Mouse (Mus musculus) kidney, adult 9 months (tissue): Measurements from ENCODE around the gene Sntg2.
A peak's percentile ranks its signal among the peaks of the same experiment; 100 is the strongest.

ENCODE experiments used
- DNase-seq: peaks from one replicate; pipeline ENCODE4 v3.0.0; 2022

Sntg2 gene

DNA sequence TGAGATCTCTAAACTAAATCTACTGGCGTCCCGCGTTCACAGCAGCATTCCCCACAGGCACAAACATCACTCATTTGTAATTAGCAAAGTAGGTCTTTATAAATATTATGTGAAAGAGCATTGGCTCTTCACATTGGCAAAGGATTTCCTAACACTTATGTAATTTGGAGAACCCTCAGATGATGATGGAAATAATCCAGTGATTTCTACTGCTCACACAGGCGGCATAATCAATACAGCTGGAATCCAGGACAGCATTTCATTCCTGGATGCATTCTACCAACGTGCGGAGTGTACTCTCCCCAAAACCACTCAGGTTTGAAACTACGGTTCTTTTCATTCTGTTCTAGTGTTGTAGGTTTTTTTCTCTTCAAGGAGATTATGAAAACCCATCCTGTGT is 172.6 kb downstream of the Sntg2 start:
- DNase-seq: no peak

DNA sequence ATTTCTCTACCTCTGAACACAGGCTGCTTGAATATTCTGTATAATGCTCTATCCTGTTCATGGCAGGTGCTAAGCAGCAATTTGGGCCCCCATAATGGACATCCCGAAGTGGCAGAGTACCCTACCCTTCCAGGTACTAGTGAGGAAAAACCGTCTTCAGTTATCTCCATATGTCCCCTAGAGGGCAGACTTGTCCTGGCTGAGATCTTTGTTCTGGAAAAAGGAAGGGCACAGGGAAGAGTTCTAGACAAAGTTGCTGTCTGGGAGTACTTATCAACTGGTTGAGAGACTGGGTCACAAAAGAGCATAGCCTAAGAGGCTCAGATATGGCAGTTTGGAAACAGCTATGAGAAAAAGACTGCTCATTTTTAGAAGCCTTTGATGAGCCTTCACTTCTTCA is 173.4 kb downstream of the Sntg2 start:
- peak; percentile 53 for DNase-seq

DNA sequence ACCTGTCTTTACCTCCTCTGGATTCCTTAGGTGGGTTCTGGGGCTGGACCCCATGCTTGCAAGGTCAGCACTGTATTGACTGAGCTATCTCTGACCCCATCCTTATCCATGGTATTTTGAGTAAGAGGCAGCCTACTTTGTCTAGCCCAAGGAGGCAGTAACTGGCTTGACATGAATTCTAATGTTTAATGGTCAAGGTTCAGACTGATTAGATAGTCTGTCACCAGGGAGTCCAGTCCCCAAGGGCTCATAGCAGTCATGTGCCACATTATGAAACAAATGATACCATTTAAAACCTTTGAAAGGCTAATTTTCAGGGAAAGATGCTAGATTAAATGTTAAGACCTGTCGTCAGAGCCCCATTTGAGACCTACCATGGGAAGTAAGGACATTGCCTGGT is 174.9 kb downstream of the Sntg2 start:
- DNase-seq: no peak

DNA sequence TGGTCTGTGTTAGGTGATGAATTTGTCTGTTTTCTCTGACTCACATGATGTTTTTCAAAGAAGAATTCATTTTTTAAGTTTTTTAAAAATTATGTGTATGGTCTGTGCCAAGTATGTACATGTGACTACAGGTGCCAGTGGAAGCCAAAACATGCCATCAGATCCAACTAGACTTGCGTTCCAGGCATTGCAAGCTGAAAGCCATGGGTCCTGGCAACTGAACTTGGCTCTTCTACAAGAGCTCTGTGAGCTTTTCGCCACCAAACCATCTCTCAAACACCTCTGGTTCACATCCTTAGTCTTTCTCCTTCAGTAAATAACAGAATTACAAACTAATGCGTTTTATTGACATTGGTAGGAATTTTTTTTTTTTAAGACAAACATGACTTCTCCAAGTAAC is 191.5 kb downstream of the Sntg2 start:
- no peak for DNase-seq

DNA sequence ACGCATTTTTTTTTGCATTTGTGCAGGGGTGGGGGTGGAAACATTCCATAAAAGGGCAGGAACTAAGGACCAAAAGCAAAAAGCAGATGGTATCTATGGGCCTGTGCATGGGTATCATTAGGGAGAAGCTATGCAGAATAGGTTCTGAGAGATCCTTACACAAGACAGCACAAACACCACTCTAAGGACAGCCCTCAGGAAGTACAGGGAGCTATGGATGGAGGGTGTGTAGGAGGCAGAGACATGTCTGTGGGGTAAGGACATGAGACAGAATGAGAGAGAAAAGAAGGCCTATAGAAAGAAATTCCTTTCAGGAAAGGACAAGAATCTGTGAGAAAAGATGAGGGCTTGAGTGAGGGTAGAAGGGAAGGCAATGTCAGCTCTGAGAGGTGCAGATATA is 193.6 kb downstream of the Sntg2 start:
- no peak for DNase-seq

DNA sequence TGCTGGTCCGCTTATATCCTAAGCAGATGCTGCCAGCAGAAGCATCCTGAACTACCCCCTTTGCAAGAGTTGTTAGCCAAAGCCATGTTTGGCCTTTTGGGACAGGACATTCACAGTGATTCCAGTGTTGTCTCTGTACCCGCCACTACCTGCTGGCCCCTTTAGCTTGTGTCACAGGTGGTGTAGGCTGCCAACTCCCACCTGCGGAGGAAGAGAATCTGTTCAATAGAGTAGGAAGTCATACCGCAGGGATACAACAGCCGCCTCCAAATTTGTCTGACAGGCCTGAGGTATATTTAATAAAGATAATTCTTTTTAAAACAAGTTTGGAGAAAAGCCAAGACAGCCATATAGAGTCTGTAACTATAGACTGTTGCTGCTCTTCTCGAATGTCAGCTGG is 195.2 kb downstream of the Sntg2 start:
- no peak for DNase-seq

DNA sequence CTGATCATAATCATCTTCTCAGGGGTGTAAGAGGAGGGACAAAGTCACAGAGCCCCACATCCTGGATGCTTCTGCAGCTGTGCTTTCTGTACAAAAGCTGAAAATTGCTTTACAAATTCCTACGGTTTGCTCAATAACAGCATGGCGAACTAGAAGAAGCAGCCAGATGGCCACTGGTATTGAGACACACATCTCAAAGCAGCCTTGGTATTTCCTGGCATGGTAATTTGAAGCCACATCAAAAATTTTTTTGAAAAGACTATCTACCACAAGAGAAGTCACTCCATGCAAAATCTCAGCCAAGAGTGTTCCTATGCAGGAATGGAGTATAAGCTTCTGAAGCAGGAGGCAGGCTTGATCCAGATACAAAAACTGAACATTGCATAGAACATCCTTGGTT is 195.6 kb downstream of the Sntg2 start:
- DNase-seq: no peak

DNA sequence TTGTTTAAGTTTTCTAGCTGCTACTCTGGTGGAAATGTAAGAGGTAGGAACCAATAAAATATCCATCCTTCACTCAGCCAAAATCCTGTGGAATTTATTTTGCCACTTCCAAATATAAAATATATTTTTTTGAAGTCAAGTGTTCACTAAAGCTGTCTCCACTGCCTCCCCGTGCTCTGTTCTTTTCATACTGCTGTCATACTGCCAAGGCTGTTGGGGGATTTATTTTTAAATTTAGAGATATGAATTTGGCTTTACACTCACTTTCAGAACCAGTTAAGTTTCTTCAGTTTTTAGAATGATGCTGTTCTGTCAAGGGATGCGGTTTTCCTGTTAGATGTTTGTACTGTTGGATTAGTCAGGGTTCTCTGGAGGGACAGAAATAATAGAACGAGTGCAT is 204.7 kb downstream of the Sntg2 start:
- DNase-seq: no peak

DNA sequence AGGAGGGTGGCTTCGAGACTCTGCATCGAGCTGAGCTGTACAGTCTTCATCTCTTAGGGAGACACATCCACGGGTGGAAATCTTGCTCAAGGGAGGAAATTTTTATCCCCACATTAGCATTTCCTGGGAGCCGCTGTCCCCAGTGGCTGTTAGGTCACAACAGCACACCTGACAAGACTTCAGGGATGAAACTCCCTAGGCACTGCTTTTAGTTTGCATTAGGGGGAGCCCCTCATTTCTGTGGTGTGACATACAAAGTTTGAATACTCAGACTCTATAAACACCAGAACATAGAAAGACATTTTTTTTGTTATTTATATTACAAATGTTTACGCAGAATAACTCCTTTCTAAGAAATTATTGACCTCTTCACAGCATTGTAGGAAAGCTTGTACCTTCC is 208.6 kb downstream of the Sntg2 start:
- no peak for DNase-seq

DNA sequence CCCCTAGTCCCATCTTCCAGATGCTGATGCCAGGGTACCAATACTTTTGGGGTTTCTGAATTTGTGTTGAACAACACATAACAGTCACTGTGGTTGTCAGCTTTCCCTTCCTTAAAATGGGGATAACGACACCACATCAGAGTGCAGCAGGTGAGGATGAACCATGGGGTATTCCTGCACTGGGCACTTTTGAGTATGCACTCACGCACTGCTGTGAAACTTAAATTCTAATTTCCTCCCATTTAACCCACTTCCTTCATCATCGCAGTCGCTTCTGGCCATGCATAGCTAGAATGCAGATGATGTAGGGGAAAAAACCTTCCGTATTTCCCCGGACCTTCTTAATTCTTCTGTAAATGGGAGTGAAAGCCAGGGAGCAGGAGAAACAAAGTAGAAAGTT is 209.2 kb downstream of the Sntg2 start:
- DNase-seq: no peak

DNA sequence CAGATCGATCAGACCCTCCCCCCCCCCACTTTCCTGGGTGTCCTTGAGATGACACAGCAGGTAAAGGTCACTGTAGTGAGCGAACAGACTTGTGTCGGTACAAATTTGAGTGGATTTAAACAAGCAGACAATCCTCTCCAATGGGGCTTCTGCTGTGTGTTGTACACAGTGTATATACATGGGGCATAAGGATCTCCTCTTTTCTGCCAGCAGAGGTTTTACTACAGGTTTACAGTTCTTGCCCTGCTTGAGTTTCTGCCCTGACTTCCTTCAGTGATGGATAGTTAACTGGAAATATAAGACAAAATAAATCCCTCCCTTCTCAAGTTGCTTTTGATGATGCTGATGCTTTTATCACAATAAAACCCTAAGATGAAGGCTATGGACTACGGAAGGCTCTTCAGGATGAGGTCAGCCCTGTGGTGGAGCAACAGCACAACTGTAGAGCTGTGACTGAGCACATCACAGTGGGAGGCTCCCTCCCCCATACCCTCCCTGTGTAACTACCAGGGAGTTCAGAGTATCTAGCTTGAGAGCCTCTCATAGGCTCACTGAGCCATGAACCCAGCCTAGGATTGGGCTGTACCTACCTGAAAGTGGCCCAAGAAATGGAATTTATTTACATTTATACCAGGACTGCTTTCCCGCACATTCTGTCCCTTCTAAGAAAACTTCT is 211.3 kb downstream of the Sntg2 start:
- no peak for DNase-seq

DNA sequence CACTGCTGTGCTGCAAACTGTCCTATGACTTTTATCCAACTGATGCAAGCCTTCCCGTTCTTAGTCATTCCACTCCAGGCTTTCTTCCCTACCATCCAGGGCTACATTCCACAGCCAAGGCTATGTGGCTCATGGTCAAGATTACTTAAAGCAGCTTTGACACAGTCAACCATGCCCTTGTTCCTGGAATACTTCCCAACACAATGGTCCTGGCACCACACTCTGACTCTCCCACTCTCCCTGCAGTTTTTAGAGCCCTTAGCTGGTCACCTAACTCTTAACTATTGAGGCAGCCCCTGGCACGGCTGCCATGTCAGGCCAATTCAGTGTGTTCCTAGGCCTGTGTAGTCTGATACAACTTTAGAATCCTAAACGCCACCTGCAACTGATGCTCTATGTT is 212.7 kb downstream of the Sntg2 start:
- peak; percentile 23 for DNase-seq

DNA sequence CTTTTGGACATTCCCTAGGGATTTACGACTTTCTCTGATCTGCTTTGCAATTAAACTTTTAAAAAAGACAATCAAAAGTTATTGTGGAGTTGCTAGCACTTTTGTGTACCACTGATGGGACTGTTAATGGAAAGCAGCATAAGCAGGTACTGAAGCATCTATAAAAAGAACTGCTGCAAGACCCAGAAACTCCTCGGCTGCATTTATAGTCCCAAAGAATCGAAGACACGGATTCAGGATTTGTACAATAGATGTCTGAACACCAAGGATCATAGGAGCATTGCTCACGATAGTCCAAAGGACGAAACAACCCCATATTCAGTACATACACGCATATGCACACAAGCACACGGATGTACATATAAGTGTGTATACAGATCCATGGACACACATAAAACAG is 213.4 kb downstream of the Sntg2 start:
- no peak for DNase-seq

DNA sequence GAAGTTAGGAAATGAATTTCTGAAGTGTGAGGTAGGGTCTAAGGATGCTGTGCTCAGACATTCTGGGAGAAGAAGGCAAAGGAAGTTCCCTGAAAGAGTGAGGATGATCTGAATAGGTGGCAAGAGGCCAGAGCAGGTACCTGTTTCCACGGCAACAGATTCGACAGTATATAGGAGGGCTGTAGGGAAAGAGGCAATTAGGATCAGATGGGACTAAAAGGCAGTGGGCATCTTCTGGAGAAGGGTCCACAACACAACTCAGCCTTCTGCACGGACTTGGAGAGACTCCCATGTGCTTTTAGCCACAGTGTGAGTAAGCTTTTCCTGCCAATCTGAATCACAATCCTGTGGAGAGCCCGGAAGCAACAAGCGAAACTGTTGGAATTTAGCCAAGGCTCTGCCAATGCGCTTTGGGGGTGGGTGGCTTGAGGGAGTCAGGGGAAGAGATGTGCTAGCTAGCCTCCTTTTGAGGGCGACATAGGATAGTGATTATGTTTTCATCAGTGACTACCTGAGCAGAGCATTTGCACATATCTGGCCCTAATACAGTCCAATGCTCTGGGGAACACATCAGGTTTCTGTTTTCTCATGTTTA is 219.0 kb downstream of the Sntg2 start:
- DNase-seq: no peak

DNA sequence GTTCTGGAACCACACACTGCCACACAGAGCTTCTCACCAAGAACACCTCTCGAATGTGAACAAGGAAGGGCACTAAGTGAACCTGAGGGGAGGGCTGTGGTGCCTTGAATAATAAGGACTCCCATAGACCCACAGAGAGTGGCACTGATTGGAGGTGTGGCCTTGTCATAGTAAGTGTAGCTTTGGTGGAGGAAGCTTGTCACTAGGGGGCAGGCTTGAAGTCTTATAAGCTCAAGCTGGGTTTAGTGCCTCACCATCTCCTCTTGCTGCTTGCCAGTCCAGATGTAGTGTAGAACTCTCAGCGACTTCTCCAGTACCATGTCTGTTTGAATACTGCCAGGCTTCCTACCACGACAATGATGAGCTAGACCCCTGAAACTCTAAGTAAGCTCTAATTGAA is 231.1 kb downstream of the Sntg2 start:
- peak; percentile 41 for DNase-seq

DNA sequence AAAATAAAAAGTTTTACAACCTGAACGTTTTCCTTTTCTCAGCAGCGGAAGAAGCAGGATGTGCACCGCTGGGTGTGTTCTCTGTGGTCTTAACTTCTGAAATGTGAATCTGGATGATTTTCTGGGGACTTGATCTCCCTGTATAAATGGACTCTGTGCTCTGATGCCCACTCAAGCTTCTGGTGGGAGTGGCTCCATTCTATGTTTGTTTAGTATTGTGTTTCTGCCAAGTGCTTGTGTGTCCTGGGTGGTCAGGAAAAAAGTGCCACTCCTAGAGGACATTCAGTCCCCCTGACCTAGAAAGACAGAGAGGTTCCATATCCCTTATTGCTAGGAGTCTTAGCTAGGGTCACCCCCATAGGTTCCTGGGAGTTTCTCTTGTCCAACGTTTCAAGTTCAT is 240.7 kb downstream of the Sntg2 start, which contains the start of gene Tpo:
Tpo (minus strand) TSS at position 101 of the 400 bp plus-strand sequence.
- no peak for DNase-seq

DNA sequence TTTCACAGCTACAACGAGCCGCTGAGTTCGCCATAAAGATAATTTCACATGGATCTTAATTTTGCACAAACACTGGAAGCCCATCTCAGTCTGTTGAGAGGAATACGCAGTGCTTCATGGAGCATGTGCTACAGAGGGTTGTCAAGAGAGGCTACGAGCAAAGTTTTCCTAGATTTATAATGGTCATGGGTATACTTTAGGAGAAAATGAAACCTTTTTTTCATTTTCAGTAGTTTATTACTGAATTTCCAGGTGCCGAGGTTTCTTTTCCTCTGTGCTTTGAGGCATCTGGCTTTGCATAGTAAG is 243.8 kb downstream of the Sntg2 start:
- DNase-seq: no peak

DNA sequence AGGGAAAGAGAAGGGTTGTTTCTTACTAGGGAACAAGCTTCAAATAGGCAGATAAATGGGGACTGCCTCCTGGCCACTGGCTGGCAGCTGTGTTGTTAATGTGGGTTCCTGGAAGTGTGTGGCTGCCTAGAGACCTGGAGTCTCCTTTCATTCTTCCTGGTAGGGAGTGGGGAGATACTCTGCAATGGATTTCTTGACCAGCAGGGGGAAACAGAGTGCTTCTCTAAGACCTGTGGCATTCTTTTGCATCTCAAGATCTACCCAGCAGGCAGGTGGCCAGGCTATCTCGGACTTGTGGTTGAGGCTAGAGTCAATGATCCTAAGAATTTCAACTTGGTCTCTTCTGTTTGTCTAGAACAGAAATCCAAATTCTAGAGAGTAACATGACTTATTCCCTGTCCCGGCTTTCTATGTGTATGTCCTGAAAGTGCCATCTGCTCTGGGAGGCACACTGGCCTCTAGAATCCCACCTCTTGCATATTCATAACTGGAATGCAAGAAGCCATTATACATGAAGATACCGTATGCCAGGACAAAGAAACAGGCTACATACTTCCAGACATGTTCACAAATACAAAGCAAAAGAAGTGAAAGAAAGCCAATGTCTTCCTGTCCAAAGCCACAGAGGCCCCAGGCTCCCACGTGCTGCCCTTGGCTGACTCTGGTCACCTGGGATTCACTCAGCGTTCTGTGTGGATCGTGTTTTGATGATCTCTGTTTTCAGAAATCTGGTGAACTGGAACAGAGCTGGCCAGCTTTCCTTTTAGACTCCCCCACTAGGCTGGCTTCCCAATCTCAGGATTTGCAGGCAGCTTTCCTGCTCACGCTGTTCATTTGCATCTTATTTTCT is 244.4 kb downstream of the Sntg2 start:
- DNase-seq: peak; percentile 79
